Mouse (Mus musculus) limb, embryonic 11.5 days (tissue): ENCODE measurements around the gene D430042O09Rik. TPM values are rescaled to one million over a fixed set of nuclear protein-coding genes. Genes with fewer than 3 reads are reported as not detected.

ENCODE experiments used
- ATAC-seq: fragments of 200-750 bp; cut with Nextera tagmentation; 2 replicates; pipeline ENCODE4 v1.8.0; 2017; ENCODE audit warnings: low read depth; ENCODE audit not compliant: insufficient number of reproducible peaks, low FRiP score, low TSS enrichment
- DNase-seq: peaks from one replicate; pipeline ENCODE4 v3.0.0-alpha.2; 2015; ENCODE audit warnings: low spot score
- H3K27ac ChIP-seq: fragments of 300-500 bp; sonication (generic); replicated peaks from 2 replicates; pipeline ENCODE4 v1.5.1; 2014; ENCODE audit warnings: low read depth, mild to moderate bottlenecking, low read length
- H3K27me3 ChIP-seq: fragments of 300-500 bp; sonication (generic); 2 replicates; pipeline ENCODE4 v1.6.1; 2014; ENCODE audit warnings: mild to moderate bottlenecking, low read length, mixed read lengths; ENCODE audit not compliant: control insufficient read depth, insufficient read depth
- H3K36me3 ChIP-seq: fragments of 300-500 bp; sonication (generic); 2 replicates; pipeline ENCODE4 v1.6.1; 2014; ENCODE audit warnings: mild to moderate bottlenecking, low read length, moderate library complexity, mixed read lengths; ENCODE audit not compliant: control insufficient read depth, insufficient read depth
- H3K4me1 ChIP-seq: fragments of 300-500 bp; sonication (generic); 2 replicates; pipeline ENCODE4 v1.6.1; 2014; ENCODE audit warnings: low read length, mixed read lengths; ENCODE audit not compliant: control insufficient read depth, insufficient read depth
- H3K4me2 ChIP-seq: fragments of 300-500 bp; sonication (generic); 2 replicates; pipeline ENCODE4 v1.6.1; 2014; ENCODE audit warnings: low read depth, mild to moderate bottlenecking, moderate library complexity; ENCODE audit not compliant: severe bottlenecking
- H3K4me3 ChIP-seq: fragments of 300-500 bp; sonication (generic); 2 replicates; pipeline ENCODE4 v1.5.1; 2014; ENCODE audit warnings: low read depth, low read length
- H3K9ac ChIP-seq: fragments of 300-500 bp; sonication (generic); 2 replicates; pipeline ENCODE4 v1.6.1; 2014; ENCODE audit warnings: mild to moderate bottlenecking, low read length
- H3K9me3 ChIP-seq: fragments of 300-500 bp; sonication (generic); 2 replicates; pipeline ENCODE4 v1.6.1; 2016; ENCODE audit warnings: low read length; ENCODE audit not compliant: control insufficient read depth
- WGBS: fragments of 180-500 bp; shearing (Covaris S2); extraction: QIAGEN DNeasy Blood & Tissue Kit; methylation state at CpG from one replicate; pipeline ENCODE4 v1.1.7; 2014; 5-methylcytosine and 5-hydroxymethylcytosine counted together
- polyA plus RNA-seq: library from polyadenylated mRNA; unstranded; fragments of >200 nt; fragmentation: Nextera tagmentation; extraction: Ambion mirVana; gene quantifications from 2 replicates; pipeline ENCODE4 v1.2.1, GENCODE M21; 2014

Gene D430042O09Rik
- polyA plus RNA-seq, 1 experiment from 2014 or later, result 11.3 TPM

DNA sequence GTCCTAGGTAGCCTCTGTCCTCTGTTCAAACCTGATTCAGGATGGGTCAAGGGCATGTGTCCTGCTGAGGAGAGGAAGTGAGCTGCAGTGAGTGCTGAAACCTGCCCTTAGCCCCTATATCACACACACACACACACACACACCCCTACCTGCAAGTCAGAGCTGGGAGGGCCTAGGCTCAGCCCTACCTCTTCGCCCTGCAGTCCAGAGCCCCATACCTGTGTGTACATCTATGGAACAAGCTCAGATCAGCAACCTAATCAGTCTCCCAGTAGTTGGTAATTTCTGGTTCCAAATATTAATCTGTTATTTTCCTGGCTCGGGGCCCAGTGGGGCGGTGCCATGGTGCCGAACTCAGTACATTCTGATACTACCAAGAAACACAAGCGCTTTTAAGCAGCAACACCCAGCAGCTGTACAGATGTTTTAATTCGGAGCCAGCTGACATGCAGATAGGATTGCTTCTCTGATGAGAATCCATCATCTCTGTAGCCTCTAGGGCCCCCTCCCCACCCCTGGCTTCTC is 166.3 kb downstream of the D430042O09Rik start:
- no peak overlapping the region for H3K4me3 ChIP-seq
- WGBS, result 90% methylated on average over 6 of the region's 6 CpGs

GRCm38 (mm10) chr7:125878040-125878439 is 170.4 kb downstream of the D430042O09Rik start:
- Histone ChIP-seq H3K27ac (no peak overlapping the region), H3K4me2 (no peak overlapping the region), H3K36me3 (no peaks in the 10 kb centered on the region), H3K9ac (no peak overlapping the region), H3K4me1 (no peaks in the 10 kb centered on the region; the same call in 1 of the 2 replicates), H3K4me3 (no peak overlapping the region), H3K27me3 (no peaks in the 10 kb centered on the region), H3K9me3 (no peaks in the 10 kb centered on the region)
- no peak for ATAC-seq
- DNase-seq, result no peak
- 74% methylated on average over 4 of the region's 4 CpGs for WGBS

More for the DNA sequence above, 166.3 kb downstream of the D430042O09Rik start:
- no peaks in the 10 kb centered on the region for H3K36me3 ChIP-seq
- H3K27ac ChIP-seq, result no peak overlapping the region
- no peak overlapping the region for H3K9ac ChIP-seq
- H3K9me3 ChIP-seq, result no peaks in the 10 kb centered on the region
- no peaks in the 10 kb centered on the region for H3K27me3 ChIP-seq
- ATAC-seq (no peak), DNase-seq (no peak)
- peaks cover 16% of the 10 kb centered on the region for H3K4me1 ChIP-seq
- H3K4me2 ChIP-seq, result no peak overlapping the region

GRCm38 (mm10) chr7:125883232-125883631 is 175.5 kb downstream of the D430042O09Rik start:
- 63% methylated on average over 2 of the region's 2 CpGs for WGBS
- Histone ChIP-seq H3K9ac (no peak overlapping the region), H3K36me3 (no peaks in the 10 kb centered on the region), H3K9me3 (no peaks in the 10 kb centered on the region), H3K27ac (no peak overlapping the region), H3K4me3 (no peak overlapping the region), H3K4me1 (peaks cover 23% of the 10 kb centered on the region), H3K27me3 (no peaks in the 10 kb centered on the region), H3K4me2 (no peak overlapping the region)
- DNase-seq, result no peak
- ATAC-seq, result no peak

DNA sequence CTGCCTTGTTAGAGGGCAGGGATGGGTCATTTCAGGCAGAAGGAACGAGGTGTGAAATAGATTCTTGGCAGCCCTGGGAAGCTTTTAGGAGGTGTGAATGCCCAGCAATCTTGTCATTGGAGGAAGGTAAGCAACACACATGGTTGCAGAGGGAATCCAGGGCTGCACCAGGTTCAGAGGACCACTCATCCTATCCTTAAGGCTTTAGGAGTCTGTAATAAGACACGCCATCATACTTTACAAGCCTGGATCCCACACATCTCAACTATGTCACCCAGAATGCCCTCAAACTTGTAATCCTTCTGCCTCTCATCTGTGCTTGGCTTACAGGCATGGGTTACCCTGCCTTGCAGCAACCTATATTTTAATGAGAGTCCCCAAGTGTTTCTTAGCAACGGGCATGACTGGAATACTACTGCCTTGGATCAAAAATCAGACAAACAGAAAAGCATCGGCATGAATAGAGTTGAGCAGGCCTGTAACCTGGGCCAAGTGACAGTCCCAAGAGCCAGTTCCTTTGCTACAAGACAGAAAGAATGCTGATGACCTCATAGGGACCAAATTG is 178.5 kb downstream of the D430042O09Rik start:
- Histone ChIP-seq H3K27me3 (no peaks in the 10 kb centered on the region), H3K9me3 (no peaks in the 10 kb centered on the region), H3K4me1 (peaks cover 25% of the 10 kb centered on the region), H3K27ac (no peak overlapping the region), H3K36me3 (no peaks in the 10 kb centered on the region), H3K9ac (no peak overlapping the region), H3K4me3 (no peak overlapping the region), H3K4me2 (no peak overlapping the region)
- no peak for ATAC-seq
- 39% methylated on average over 4 of the region's 4 CpGs for WGBS
- DNase-seq, result peak; percentile 45

DNA sequence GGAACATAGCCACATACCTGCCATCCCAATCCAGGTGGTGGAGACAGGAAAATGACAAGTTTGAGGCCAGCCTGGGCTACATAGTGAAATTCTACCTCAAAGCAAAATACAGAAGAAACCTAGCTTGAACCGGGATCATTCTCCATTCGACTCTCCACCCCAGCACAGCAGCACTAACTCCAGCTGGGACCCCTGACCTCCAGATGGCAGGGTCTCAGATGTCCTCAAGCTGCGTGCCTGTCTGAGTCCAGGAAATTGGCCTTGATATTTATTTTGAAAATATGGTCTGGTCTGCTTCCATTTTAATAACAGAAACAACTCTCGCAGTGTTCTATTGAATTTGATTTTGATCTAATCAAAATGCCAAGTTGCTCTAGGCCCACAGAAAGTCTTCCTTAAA is 179.4 kb downstream of the D430042O09Rik start:
- Histone ChIP-seq H3K4me3 (no peak overlapping the region), H3K9ac (no peak overlapping the region), H3K27me3 (no peaks in the 10 kb centered on the region), H3K36me3 (no peaks in the 10 kb centered on the region), H3K4me1 (peaks cover 25% of the 10 kb centered on the region), H3K27ac (no peak overlapping the region), H3K4me2 (no peak overlapping the region), H3K9me3 (no peaks in the 10 kb centered on the region)
- 18% methylated on average over 4 of the region's 4 CpGs for WGBS
- ATAC-seq, result no peak
- DNase-seq, result peak; percentile 53

- ATAC-seq (no peak), DNase-seq (no peak)
- Histone ChIP-seq H3K9ac (peak overlapping the region; percentile 24; the same call in 1 of the 2 replicates), H3K9me3 (no peaks in the 10 kb centered on the region), H3K4me2 (no peak overlapping the region), H3K27me3 (no peaks in the 10 kb centered on the region), H3K27ac (no peak overlapping the region), H3K4me1 (peaks cover 25% of the 10 kb centered on the region), H3K36me3 (no peaks in the 10 kb centered on the region), H3K4me3 (no peak overlapping the region)
- 87% methylated on average over 5 of the region's 5 CpGs for WGBS
These were observed 180.1 kb downstream of the D430042O09Rik start for GRCm38 (mm10) chr7:125887761-125888160.

- H3K4me1 ChIP-seq, result peaks cover 25% of the 10 kb centered on the region
- no peaks in the 10 kb centered on the region for H3K27me3 ChIP-seq
- WGBS, result 60% methylated on average over 12 of the region's 12 CpGs
- H3K9ac ChIP-seq, result no peak overlapping the region
- DNase-seq (no peak), ATAC-seq (no peak)
- no peaks in the 10 kb centered on the region for H3K9me3 ChIP-seq
- no peak overlapping the region for H3K4me2 ChIP-seq
- H3K4me3 ChIP-seq, result no peak overlapping the region
- H3K27ac ChIP-seq, result no peak overlapping the region
- H3K36me3 ChIP-seq, result no peaks in the 10 kb centered on the region
These were observed 180.7 kb downstream of the D430042O09Rik start for GRCm38 (mm10) chr7:125888373-125888772.

GRCm38 (mm10) chr7:125893621-125894020 is 185.9 kb downstream of the D430042O09Rik start:
- ATAC-seq (no peak), DNase-seq (no peak)
- WGBS, result 94% methylated on average over 5 of the region's 5 CpGs
- Histone ChIP-seq H3K27ac (no peak overlapping the region), H3K4me3 (no peak overlapping the region), H3K27me3 (no peaks in the 10 kb centered on the region), H3K9ac (no peak overlapping the region), H3K4me1 (no peaks in the 10 kb centered on the region), H3K36me3 (no peaks in the 10 kb centered on the region), H3K9me3 (no peaks in the 10 kb centered on the region), H3K4me2 (no peak overlapping the region)

- Histone ChIP-seq H3K4me1 (no peaks in the 10 kb centered on the region), H3K9me3 (no peaks in the 10 kb centered on the region), H3K9ac (no peak overlapping the region), H3K4me3 (no peak overlapping the region), H3K27me3 (no peaks in the 10 kb centered on the region), H3K27ac (no peak overlapping the region), H3K4me2 (no peak overlapping the region), H3K36me3 (no peaks in the 10 kb centered on the region)
- WGBS, result 74% methylated on average over 4 of the region's 4 CpGs
- DNase-seq, result no peak
- no peak for ATAC-seq
These were observed 189.4 kb downstream of the D430042O09Rik start for GRCm38 (mm10) chr7:125897059-125897458.
